Mouse (Mus musculus) kidney, embryonic 14.5 days (tissue): Measurements from ENCODE around the gene Gm28047. TPM values are rescaled to one million over a fixed set of nuclear protein-coding genes. Genes with fewer than 3 reads are reported as not detected.
A peak's percentile ranks its signal among the peaks of the same experiment; 100 is the strongest.

Experiments
- ATAC-seq: fragments of 200-750 bp; cut with Nextera tagmentation; 2 replicates; pipeline ENCODE4 v1.8.0; 2017; ENCODE audit warnings: moderate number of reproducible peaks, mild to moderate bottlenecking, moderate TSS enrichment, moderate library complexity; ENCODE audit not compliant: low FRiP score, low TSS enrichment
- H3K27ac ChIP-seq: fragments of 300-500 bp; sonication (generic); 2 replicates; pipeline ENCODE4 v1.5.1; 2014; ENCODE audit warnings: low read depth, mild to moderate bottlenecking, low read length, moderate library complexity, mixed read lengths
- H3K27me3 ChIP-seq: fragments of 300-500 bp; sonication (generic); 2 replicates; pipeline ENCODE4 v1.6.1; 2014; ENCODE audit warnings: mild to moderate bottlenecking, low read length; ENCODE audit not compliant: control insufficient read depth, insufficient read depth
- H3K36me3 ChIP-seq: fragments of 300-500 bp; sonication (generic); 2 replicates; pipeline ENCODE4 v1.6.1; 2014; ENCODE audit warnings: low read length, mixed read lengths; ENCODE audit not compliant: control insufficient read depth, insufficient read depth
- H3K4me1 ChIP-seq: fragments of 300-500 bp; sonication (generic); 2 replicates; pipeline ENCODE4 v1.6.1; 2014; ENCODE audit warnings: low read length, mixed read lengths; ENCODE audit not compliant: control insufficient read depth, insufficient read depth
- H3K4me2 ChIP-seq: fragments of 300-500 bp; sonication (generic); replicated peaks from 2 replicates; pipeline ENCODE4 v1.6.1; 2014; ENCODE audit warnings: low read depth, mild to moderate bottlenecking, low read length
- H3K4me3 ChIP-seq: fragments of 300-500 bp; sonication (generic); 2 replicates; pipeline ENCODE4 v1.5.1; 2014; ENCODE audit warnings: mild to moderate bottlenecking, low read length
- H3K9ac ChIP-seq: fragments of 300-500 bp; sonication (generic); 2 replicates; pipeline ENCODE4 v1.6.1; 2014; ENCODE audit warnings: low read depth, mild to moderate bottlenecking, low read length, moderate library complexity
- H3K9me3 ChIP-seq: fragments of 300-500 bp; sonication (generic); 2 replicates; pipeline ENCODE4 v1.6.1; 2016; ENCODE audit warnings: low read length; ENCODE audit not compliant: control insufficient read depth
- WGBS: fragments of 180-500 bp; shearing (Covaris S2); extraction: QIAGEN DNeasy Blood & Tissue Kit; methylation state at CpG from one replicate; pipeline ENCODE4 v1.1.7; 2014; 5-methylcytosine and 5-hydroxymethylcytosine counted together
- polyA plus RNA-seq: library from polyadenylated mRNA; unstranded; fragments of >200 nt; fragmentation: Nextera tagmentation; extraction: Ambion mirVana; gene quantifications from 2 replicates; pipeline ENCODE4 v1.2.1, GENCODE M21; 2014

Gene Gm28047
- polyA plus RNA-seq, 1 experiment from 2014 or later, result not detected

- H3K4me3 ChIP-seq, result no peak overlapping the region
- 78% methylated on average over 6 of the region's 6 CpGs for WGBS
- H3K27me3 ChIP-seq, result no peaks in the 10 kb centered on the region
- no peaks in the 10 kb centered on the region for H3K4me1 ChIP-seq
- ATAC-seq, result no peak
- H3K4me2 ChIP-seq, result no peak overlapping the region
- no peaks in the 10 kb centered on the region for H3K9me3 ChIP-seq
- H3K27ac ChIP-seq, result no peak overlapping the region
- H3K9ac ChIP-seq, result no peak overlapping the region
- H3K36me3 ChIP-seq, result peaks cover 64% of the 10 kb centered on the region
Observed at GRCm38 (mm10) chr15:102526111-102527002, 98.5 kb downstream of the Gm28047 start.

GRCm38 (mm10) chr15:102524892-102525485 lies 99.9 kb downstream of the Gm28047 start, which contains the start of gene Npff:
Gene Npff (minus strand): TSS chr15:102524942.
- H3K9ac ChIP-seq, result no peak within 1 kb of the TSS
- no peak within 1 kb of the TSS for H3K4me3 ChIP-seq
- no peaks in the 10 kb centered on the region for H3K27me3 ChIP-seq
- 0 out of 2 replicates have a peak, but pooled peaks cover 6% of the 10 kb centered on the region for H3K4me1 ChIP-seq
- no peaks in the 10 kb centered on the region for H3K9me3 ChIP-seq
- H3K27ac ChIP-seq, result no peak within 1 kb of the TSS
- peaks cover 64% of the 10 kb centered on the region for H3K36me3 ChIP-seq
- ATAC-seq, result peak; percentile 47; the same call in 1 of the 2 replicates
- no peak within 1 kb of the TSS for H3K4me2 ChIP-seq
- WGBS, result 6% methylated on average over 3 of the region's 3 CpGs

GRCm38 (mm10) chr15:102521480-102521879 lies 103.4 kb downstream of the Gm28047 start:
- Histone ChIP-seq H3K4me2 (no peak overlapping the region), H3K36me3 (peaks cover 41% of the 10 kb centered on the region), H3K9me3 (no peaks in the 10 kb centered on the region), H3K9ac (no peak overlapping the region), H3K27ac (no peak overlapping the region), H3K4me1 (peaks cover 15% of the 10 kb centered on the region), H3K27me3 (no peaks in the 10 kb centered on the region), H3K4me3 (no peak overlapping the region)
- 84% methylated on average over 4 of the region's 4 CpGs for WGBS
- ATAC-seq, result no peak

- H3K4me3 ChIP-seq, result no peak overlapping the region
- no peak overlapping the region for H3K4me2 ChIP-seq
- WGBS, result 78% methylated on average over 4 of the region's 4 CpGs
Observed at GRCm38 (mm10) chr15:102520416-102520815, 104.5 kb downstream of the Gm28047 start.

GRCm38 (mm10) chr15:102519211-102520141 lies 105.4 kb downstream of the Gm28047 start:
- peaks cover 33% of the 10 kb centered on the region for H3K36me3 ChIP-seq
- H3K27ac ChIP-seq, result peak overlapping the region; percentile 99; the same call in 1 of the 2 replicates
- 58% methylated on average over 15 of the region's 17 CpGs for WGBS

More at GRCm38 (mm10) chr15:102520416-102520815, 104.5 kb downstream of the Gm28047 start:
- Histone ChIP-seq H3K27me3 (no peaks in the 10 kb centered on the region), H3K27ac (no peak overlapping the region), H3K36me3 (peaks cover 36% of the 10 kb centered on the region), H3K4me1 (peaks cover 20% of the 10 kb centered on the region), H3K9me3 (no peaks in the 10 kb centered on the region), H3K9ac (peak overlapping the region; percentile 42)
- no peak for ATAC-seq

GRCm38 (mm10) chr15:102518859-102519201 lies 106.0 kb downstream of the Gm28047 start:
- Histone ChIP-seq H3K4me3 (peak overlapping the region; percentile 65), H3K4me2 (peak overlapping the region; percentile 69), H3K27me3 (no peaks in the 10 kb centered on the region), H3K27ac (peak overlapping the region; percentile 99), H3K36me3 (peaks cover 28% of the 10 kb centered on the region), H3K4me1 (peaks cover 20% of the 10 kb centered on the region), H3K9ac (peak overlapping the region; percentile 92), H3K9me3 (no peaks in the 10 kb centered on the region)
- ATAC-seq, result peak; percentile 5
- 15% methylated on average over 9 of the region's 9 CpGs for WGBS

More at GRCm38 (mm10) chr15:102519211-102520141, 105.4 kb downstream of the Gm28047 start:
- H3K4me2 ChIP-seq, result peak overlapping the region; percentile 69
- H3K9me3 ChIP-seq, result no peaks in the 10 kb centered on the region
- no peaks in the 10 kb centered on the region for H3K27me3 ChIP-seq
- H3K4me3 ChIP-seq, result peak overlapping the region; percentile 65
- H3K4me1 ChIP-seq, result peaks cover 20% of the 10 kb centered on the region
- peak overlapping the region; percentile 92 for H3K9ac ChIP-seq
- no peak for ATAC-seq

- H3K27me3 ChIP-seq, result no peaks in the 10 kb centered on the region
- under 1% methylated on average over 53 of the region's 60 CpGs for WGBS
- peak; percentile 93 for ATAC-seq
Observed at GRCm38 (mm10) chr15:102517976-102518858, 106.7 kb downstream of the Gm28047 start, which contains the start of gene Tarbp2. Gene Tarbp2 (plus strand): TSS chr15:102518192.

GRCm38 (mm10) chr15:102517631-102517975 lies 107.3 kb downstream of the Gm28047 start:
- Histone ChIP-seq H3K4me2 (peak overlapping the region; percentile 91), H3K27me3 (no peaks in the 10 kb centered on the region), H3K9me3 (no peaks in the 10 kb centered on the region), H3K36me3 (peaks cover 20% of the 10 kb centered on the region), H3K4me1 (peaks cover 23% of the 10 kb centered on the region), H3K9ac (peak overlapping the region; percentile 58), H3K27ac (peak overlapping the region; percentile 99), H3K4me3 (peak overlapping the region; percentile 65)
- under 1% methylated on average over 10 of the region's 10 CpGs for WGBS
- no peak for ATAC-seq

More at GRCm38 (mm10) chr15:102517976-102518858, 106.7 kb downstream of the Gm28047 start, which contains the start of gene Tarbp2:
- Histone ChIP-seq H3K9ac (peak within 1 kb of the TSS; percentile 92), H3K4me1 (peaks cover 20% of the 10 kb centered on the region), H3K27ac (peak within 1 kb of the TSS; percentile 99), H3K4me3 (peak within 1 kb of the TSS; percentile 65), H3K9me3 (no peaks in the 10 kb centered on the region), H3K4me2 (peak within 1 kb of the TSS; percentile 91), H3K36me3 (peaks cover 24% of the 10 kb centered on the region)
